Mouse (Mus musculus) olfactory bulb, adult 2 months (tissue): ENCODE data around the gene Cyp2f2.

Source experiments
- CTCF ChIP-seq: fragments of 200-500 bp; IDR thresholded peaks from 2 replicates; pipeline ENCODE4 v1.5.1; 2012; ENCODE audit warnings: low read depth, mild to moderate bottlenecking, low read length, moderate library complexity; ENCODE audit not compliant: insufficient read depth
- POLR2A ChIP-seq: fragments of 200-500 bp; IDR thresholded peaks from 2 replicates; pipeline ENCODE4 v1.6.1; 2012; ENCODE audit warnings: mild to moderate bottlenecking, low read depth, low read length, moderate library complexity; ENCODE audit not compliant: insufficient read depth

GRCm38 (mm10) chr7:27167475-27168094 is 47.9 kb downstream of the Cyp2f2 start:
- TF ChIP-seq CTCF (no peak), POLR2A (no peak)
